Mouse (Mus musculus): ENCODE measurements around the gene Bcl9l. TPM values are rescaled to one million over a fixed set of nuclear protein-coding genes. Genes with fewer than 3 reads are reported as not detected.

Gene Bcl9l
- polyA plus RNA-seq, 1 experiment from 2014 or later: 10.7 TPM

- Histone ChIP-seq H3K9me3 (ENCODE audit: low read length) (no peaks in the 10 kb centered on the region), H3K4me3 (ENCODE audit: low read depth, low read length) (no peak overlapping the region), H3K4me1 (ENCODE audit: insufficient read depth, low read depth, low read length) (no peaks in the 10 kb centered on the region), H3K27me3 (replicated peaks; ENCODE audit: insufficient read depth, low read length) (no peaks in the 10 kb centered on the region), H3K27ac (ENCODE audit: low read length) (no peak overlapping the region), H3K36me3 (ENCODE audit: insufficient read depth, low read length) (no peaks in the 10 kb centered on the region), H3K4me2 (replicated peaks; ENCODE audit: low read depth, low read length) (no peak overlapping the region), H3K9ac (replicated peaks; ENCODE audit: low read depth) (no peak overlapping the region)
- ATAC-seq (no peak), DNase-seq (ENCODE audit: low spot score) (no peak)
- WGBS: 54% methylated on average over 4 of the region's 4 CpGs
- TF ChIP-seq EP300 (IDR thresholded peaks at IDR 0.05): no peak
- TF ChIP-seq CTCF (IDR thresholded peaks at IDR 0.05): no peak
Measured at GRCm38 (mm10) chr9:44517368-44517767, 34.7 kb downstream of the Bcl9l start.

GRCm38 (mm10) chr9:44518068-44518467 is 35.4 kb downstream of the Bcl9l start:
- H3K4me2 ChIP-seq (replicated peaks; ENCODE audit: low read depth, low read length): no peak overlapping the region
- H3K27ac ChIP-seq (ENCODE audit: low read length): no peak overlapping the region
- WGBS: 41% methylated on average over 7 of the region's 7 CpGs
- DNase-seq (ENCODE audit: low spot score): peak; percentile 70
- no peaks in the 10 kb centered on the region for H3K4me1 ChIP-seq (ENCODE audit: insufficient read depth, low read depth, low read length)
- no peak for TF ChIP-seq CTCF (IDR thresholded peaks at IDR 0.05)
- no peak for TF ChIP-seq EP300 (IDR thresholded peaks at IDR 0.05)
- H3K9me3 ChIP-seq (ENCODE audit: low read length): no peaks in the 10 kb centered on the region
- no peaks in the 10 kb centered on the region for H3K27me3 ChIP-seq (replicated peaks; ENCODE audit: insufficient read depth, low read length)
- H3K36me3 ChIP-seq (ENCODE audit: insufficient read depth, low read length): no peaks in the 10 kb centered on the region
- no peak overlapping the region for H3K4me3 ChIP-seq (ENCODE audit: low read depth, low read length)
- no peak overlapping the region for H3K9ac ChIP-seq (replicated peaks; ENCODE audit: low read depth)
- peak; percentile 25 for ATAC-seq

GRCm38 (mm10) chr9:44521927-44522326 is 39.3 kb downstream of the Bcl9l start:
- 69% methylated on average over 10 of the region's 10 CpGs for WGBS

GRCm38 (mm10) chr9:44523686-44524085 is 41.1 kb downstream of the Bcl9l start:
- no peaks in the 10 kb centered on the region for H3K4me1 ChIP-seq (ENCODE audit: insufficient read depth, low read depth, low read length)
- H3K9ac ChIP-seq (replicated peaks; ENCODE audit: low read depth): no peak overlapping the region
- H3K4me2 ChIP-seq (replicated peaks; ENCODE audit: low read depth, low read length): no peak overlapping the region
- no peak for ATAC-seq
- H3K27me3 ChIP-seq (replicated peaks; ENCODE audit: insufficient read depth, low read length): no peaks in the 10 kb centered on the region
- no peak overlapping the region for H3K4me3 ChIP-seq (ENCODE audit: low read depth, low read length)
- DNase-seq (ENCODE audit: low spot score): no peak
- WGBS: 56% methylated on average over 5 of the region's 5 CpGs
- no peak overlapping the region for H3K27ac ChIP-seq (ENCODE audit: low read length)
- TF ChIP-seq EP300 (IDR thresholded peaks at IDR 0.05): no peak
- TF ChIP-seq CTCF (IDR thresholded peaks at IDR 0.05): no peak
- H3K9me3 ChIP-seq (ENCODE audit: low read length): no peaks in the 10 kb centered on the region
- H3K36me3 ChIP-seq (ENCODE audit: insufficient read depth, low read length): no peaks in the 10 kb centered on the region

More at GRCm38 (mm10) chr9:44521927-44522326, 39.3 kb downstream of the Bcl9l start:
- Histone ChIP-seq H3K36me3 (ENCODE audit: insufficient read depth, low read length) (no peaks in the 10 kb centered on the region), H3K9me3 (ENCODE audit: low read length) (no peaks in the 10 kb centered on the region), H3K4me3 (ENCODE audit: low read depth, low read length) (no peak overlapping the region), H3K9ac (replicated peaks; ENCODE audit: low read depth) (no peak overlapping the region), H3K27ac (ENCODE audit: low read length) (no peak overlapping the region), H3K4me1 (ENCODE audit: insufficient read depth, low read depth, low read length) (no peaks in the 10 kb centered on the region), H3K27me3 (replicated peaks; ENCODE audit: insufficient read depth, low read length) (no peaks in the 10 kb centered on the region), H3K4me2 (replicated peaks; ENCODE audit: low read depth, low read length) (no peak overlapping the region)
- TF ChIP-seq EP300 (IDR thresholded peaks at IDR 0.05): no peak
- no peak for TF ChIP-seq CTCF (IDR thresholded peaks at IDR 0.05)
- ATAC-seq: no peak
- DNase-seq (ENCODE audit: low spot score): no peak

- no peak for ATAC-seq
- WGBS: 69% methylated on average over 5 of the region's 5 CpGs
Measured at GRCm38 (mm10) chr9:44524235-44524826, 41.7 kb downstream of the Bcl9l start.

GRCm38 (mm10) chr9:44525001-44525400 is 42.4 kb downstream of the Bcl9l start:
- Histone ChIP-seq H3K27ac (ENCODE audit: low read length) (no peak overlapping the region), H3K4me1 (ENCODE audit: insufficient read depth, low read depth, low read length) (no peaks in the 10 kb centered on the region), H3K4me2 (replicated peaks; ENCODE audit: low read depth, low read length) (no peak overlapping the region), H3K36me3 (ENCODE audit: insufficient read depth, low read length) (no peaks in the 10 kb centered on the region), H3K9me3 (ENCODE audit: low read length) (no peaks in the 10 kb centered on the region), H3K9ac (replicated peaks; ENCODE audit: low read depth) (no peak overlapping the region), H3K27me3 (replicated peaks; ENCODE audit: insufficient read depth, low read length) (no peaks in the 10 kb centered on the region), H3K4me3 (ENCODE audit: low read depth, low read length) (no peak overlapping the region)
- ATAC-seq: no peak
- no peak for DNase-seq (ENCODE audit: low spot score)
- no peak for TF ChIP-seq EP300 (IDR thresholded peaks at IDR 0.05)
- no peak for TF ChIP-seq CTCF (IDR thresholded peaks at IDR 0.05)
- 74% methylated on average over 3 of the region's 3 CpGs for WGBS

More at GRCm38 (mm10) chr9:44524235-44524826, 41.7 kb downstream of the Bcl9l start:
- Histone ChIP-seq H3K4me2 (replicated peaks; ENCODE audit: low read depth, low read length) (no peak overlapping the region), H3K9me3 (ENCODE audit: low read length) (no peaks in the 10 kb centered on the region), H3K27me3 (replicated peaks; ENCODE audit: insufficient read depth, low read length) (no peaks in the 10 kb centered on the region), H3K4me1 (ENCODE audit: insufficient read depth, low read depth, low read length) (no peaks in the 10 kb centered on the region), H3K4me3 (ENCODE audit: low read depth, low read length) (no peak overlapping the region), H3K9ac (replicated peaks; ENCODE audit: low read depth) (no peak overlapping the region), H3K27ac (ENCODE audit: low read length) (no peak overlapping the region), H3K36me3 (ENCODE audit: insufficient read depth, low read length) (no peaks in the 10 kb centered on the region)
- no peak for DNase-seq (ENCODE audit: low spot score)
- no peak for TF ChIP-seq CTCF (IDR thresholded peaks at IDR 0.05)
- TF ChIP-seq EP300 (IDR thresholded peaks at IDR 0.05): no peak

- ATAC-seq: no peak
Measured at GRCm38 (mm10) chr9:44525589-44525988, 43.0 kb downstream of the Bcl9l start.

More at GRCm38 (mm10) chr9:44525589-44525988, 43.0 kb downstream of the Bcl9l start:
- TF ChIP-seq EP300 (IDR thresholded peaks at IDR 0.05) (no peak), CTCF (IDR thresholded peaks at IDR 0.05) (no peak)
- Histone ChIP-seq H3K4me3 (ENCODE audit: low read depth, low read length) (no peak overlapping the region), H3K36me3 (ENCODE audit: insufficient read depth, low read length) (no peaks in the 10 kb centered on the region), H3K4me2 (replicated peaks; ENCODE audit: low read depth, low read length) (no peak overlapping the region), H3K27ac (ENCODE audit: low read length) (no peak overlapping the region), H3K9ac (replicated peaks; ENCODE audit: low read depth) (no peak overlapping the region), H3K4me1 (ENCODE audit: insufficient read depth, low read depth, low read length) (no peaks in the 10 kb centered on the region), H3K9me3 (ENCODE audit: low read length) (no peaks in the 10 kb centered on the region), H3K27me3 (replicated peaks; ENCODE audit: insufficient read depth, low read length) (no peaks in the 10 kb centered on the region)
- DNase-seq (ENCODE audit: low spot score): no peak
- 84% methylated on average over 8 of the region's 8 CpGs for WGBS
